Mouse (Mus musculus) midbrain, embryonic 15.5 days (tissue): ENCODE measurements around the gene Csad. TPM values are rescaled to one million over a fixed set of nuclear protein-coding genes. Genes with fewer than 3 reads are reported as not detected.

ENCODE experiments used
- ATAC-seq: fragments of 200-750 bp; cut with Nextera tagmentation; replicated peaks from 2 replicates; pipeline ENCODE4 v1.8.0; 2017; ENCODE audit warnings: moderate TSS enrichment
- H3K27ac ChIP-seq: fragments of 300-500 bp; sonication (generic); 2 replicates; pipeline ENCODE4 v1.5.1; 2015; ENCODE audit warnings: mild to moderate bottlenecking, inconsistent platforms
- H3K27me3 ChIP-seq: fragments of 300-500 bp; sonication (generic); replicated peaks from 2 replicates; pipeline ENCODE4 v1.6.1; 2015; ENCODE audit warnings: inconsistent platforms
- H3K36me3 ChIP-seq: fragments of 300-500 bp; sonication (generic); replicated peaks from 2 replicates; pipeline ENCODE4 v1.6.1; 2015; ENCODE audit warnings: inconsistent platforms
- H3K4me1 ChIP-seq: fragments of 300-500 bp; sonication (generic); 2 replicates; pipeline ENCODE4 v1.6.1; 2015; ENCODE audit warnings: inconsistent platforms
- H3K4me2 ChIP-seq: fragments of 300-500 bp; sonication (generic); 2 replicates; pipeline ENCODE4 v1.6.1; 2015; ENCODE audit warnings: inconsistent platforms, mild to moderate bottlenecking, moderate library complexity
- H3K4me3 ChIP-seq: fragments of 300-500 bp; sonication (generic); 2 replicates; pipeline ENCODE4 v1.5.1; 2015; ENCODE audit warnings: mild to moderate bottlenecking, inconsistent platforms
- H3K9ac ChIP-seq: fragments of 300-500 bp; sonication (generic); 2 replicates; pipeline ENCODE4 v1.6.1; 2015; ENCODE audit warnings: mild to moderate bottlenecking, inconsistent platforms
- H3K9me3 ChIP-seq: fragments of 300-500 bp; sonication (generic); 2 replicates; pipeline ENCODE4 v1.6.1; 2016; ENCODE audit warnings: inconsistent platforms
- WGBS: fragments of 180-500 bp; shearing (Covaris S2); methylation state at CpG from one replicate; pipeline ENCODE4 v1.1.7; 2015; ENCODE audit warnings: mixed read lengths; 5-methylcytosine and 5-hydroxymethylcytosine counted together
- polyA plus RNA-seq: library from polyadenylated mRNA; unstranded; fragments of >200 nt; fragmentation: Nextera tagmentation; extraction: Ambion mirVana; gene quantifications from 2 replicates; pipeline ENCODE4 v1.2.1, GENCODE M21; 2015

The Csad gene
- polyA plus RNA-seq, 1 experiment from 2014 or later, result 39.4 TPM

GRCm38 (mm10) chr15:102191699-102192098 is 12.8 kb downstream of the Csad start:
- H3K9ac ChIP-seq, result no peak overlapping the region
- H3K27ac ChIP-seq, result no peak overlapping the region
- H3K4me2 ChIP-seq, result no peak overlapping the region
- H3K27me3 ChIP-seq, result no peaks in the 10 kb centered on the region
- no peaks in the 10 kb centered on the region for H3K4me1 ChIP-seq
- no peak for ATAC-seq
- H3K4me3 ChIP-seq, result no peak overlapping the region
- no peaks in the 10 kb centered on the region for H3K9me3 ChIP-seq
- WGBS, result 76% methylated on average over 7 of the region's 7 CpGs
- H3K36me3 ChIP-seq, result no peaks in the 10 kb centered on the region

- H3K9ac ChIP-seq, result no peak overlapping the region
- H3K4me1 ChIP-seq, result no peaks in the 10 kb centered on the region
- H3K36me3 ChIP-seq, result no peaks in the 10 kb centered on the region
- H3K4me2 ChIP-seq, result no peak overlapping the region
- H3K27me3 ChIP-seq, result no peaks in the 10 kb centered on the region
- H3K9me3 ChIP-seq, result no peaks in the 10 kb centered on the region
- no peak overlapping the region for H3K27ac ChIP-seq
- 55% methylated on average over 6 of the region's 6 CpGs for WGBS
- H3K4me3 ChIP-seq, result no peak overlapping the region
- no peak for ATAC-seq
These were observed 15.6 kb downstream of the Csad start for GRCm38 (mm10) chr15:102188883-102189282.

- Histone ChIP-seq H3K9ac (no peak overlapping the region), H3K4me2 (no peak overlapping the region)
- 91% methylated on average over 10 of the region's 10 CpGs for WGBS
These were observed 16.4 kb downstream of the Csad start for GRCm38 (mm10) chr15:102188096-102188495.

GRCm38 (mm10) chr15:102186239-102186638 is 18.3 kb downstream of the Csad start:
- Histone ChIP-seq H3K4me3 (no peak overlapping the region), H3K9me3 (no peaks in the 10 kb centered on the region), H3K27ac (no peak overlapping the region), H3K27me3 (no peaks in the 10 kb centered on the region), H3K9ac (no peak overlapping the region), H3K4me2 (no peak overlapping the region), H3K4me1 (no peaks in the 10 kb centered on the region), H3K36me3 (no peaks in the 10 kb centered on the region)
- no peak for ATAC-seq
- 90% methylated on average over 11 of the region's 11 CpGs for WGBS

More at GRCm38 (mm10) chr15:102188096-102188495, 16.4 kb downstream of the Csad start:
- Histone ChIP-seq H3K4me3 (no peak overlapping the region), H3K9me3 (no peaks in the 10 kb centered on the region), H3K36me3 (no peaks in the 10 kb centered on the region), H3K27me3 (no peaks in the 10 kb centered on the region), H3K4me1 (no peaks in the 10 kb centered on the region), H3K27ac (no peak overlapping the region)
- ATAC-seq, result no peak

GRCm38 (mm10) chr15:102183076-102183475 is 21.4 kb downstream of the Csad start:
- H3K27me3 ChIP-seq, result no peaks in the 10 kb centered on the region
- H3K27ac ChIP-seq, result no peak overlapping the region
- H3K9ac ChIP-seq, result no peak overlapping the region
- H3K9me3 ChIP-seq, result no peaks in the 10 kb centered on the region
- H3K4me1 ChIP-seq, result no peaks in the 10 kb centered on the region
- H3K4me3 ChIP-seq, result no peak overlapping the region
- ATAC-seq, result no peak
- WGBS, result 77% methylated on average over 3 of the region's 3 CpGs
- H3K4me2 ChIP-seq, result no peak overlapping the region
- H3K36me3 ChIP-seq, result no peaks in the 10 kb centered on the region

- Histone ChIP-seq H3K4me3 (no peak overlapping the region), H3K27ac (no peak overlapping the region), H3K4me1 (no peaks in the 10 kb centered on the region), H3K4me2 (no peak overlapping the region), H3K36me3 (no peaks in the 10 kb centered on the region), H3K9ac (no peak overlapping the region), H3K9me3 (no peaks in the 10 kb centered on the region), H3K27me3 (no peaks in the 10 kb centered on the region)
- no peak for ATAC-seq
- WGBS, result 88% methylated on average over 14 of the region's 14 CpGs
These were observed 24.6 kb downstream of the Csad start for GRCm38 (mm10) chr15:102179924-102180323.

GRCm38 (mm10) chr15:102179106-102179505 is 25.4 kb downstream of the Csad start:
- WGBS, result 78% methylated on average over 9 of the region's 9 CpGs
- H3K4me2 ChIP-seq, result no peak overlapping the region
- H3K9ac ChIP-seq, result no peak overlapping the region
- H3K9me3 ChIP-seq, result no peaks in the 10 kb centered on the region
- no peak overlapping the region for H3K27ac ChIP-seq
- H3K36me3 ChIP-seq, result no peaks in the 10 kb centered on the region
- no peaks in the 10 kb centered on the region for H3K4me1 ChIP-seq
- no peak overlapping the region for H3K4me3 ChIP-seq
- H3K27me3 ChIP-seq, result no peaks in the 10 kb centered on the region
- no peak for ATAC-seq

GRCm38 (mm10) chr15:102178279-102178678 is 26.2 kb downstream of the Csad start:
- Histone ChIP-seq H3K27ac (no peak overlapping the region), H3K4me3 (no peak overlapping the region), H3K9me3 (no peaks in the 10 kb centered on the region), H3K4me1 (no peaks in the 10 kb centered on the region), H3K27me3 (no peaks in the 10 kb centered on the region), H3K36me3 (no peaks in the 10 kb centered on the region), H3K4me2 (no peak overlapping the region), H3K9ac (no peak overlapping the region)
- 24% methylated on average over 3 of the region's 6 CpGs for WGBS
- no peak for ATAC-seq

GRCm38 (mm10) chr15:102177417-102177816 is 27.1 kb downstream of the Csad start:
- WGBS, result 82% methylated on average over 8 of the region's 8 CpGs
- no peak overlapping the region for H3K4me2 ChIP-seq
- ATAC-seq, result no peak
- no peak overlapping the region for H3K9ac ChIP-seq
- H3K9me3 ChIP-seq, result no peaks in the 10 kb centered on the region
- no peak overlapping the region for H3K27ac ChIP-seq
- H3K4me3 ChIP-seq, result no peak overlapping the region
- no peaks in the 10 kb centered on the region for H3K27me3 ChIP-seq
- H3K4me1 ChIP-seq, result no peaks in the 10 kb centered on the region
- H3K36me3 ChIP-seq, result no peaks in the 10 kb centered on the region

- 92% methylated on average over 7 of the region's 7 CpGs for WGBS
- H3K27me3 ChIP-seq, result no peaks in the 10 kb centered on the region
- no peaks in the 10 kb centered on the region for H3K36me3 ChIP-seq
- H3K27ac ChIP-seq, result no peak overlapping the region
- no peaks in the 10 kb centered on the region for H3K4me1 ChIP-seq
- no peak overlapping the region for H3K9ac ChIP-seq
- H3K4me3 ChIP-seq, result no peak overlapping the region
- no peak overlapping the region for H3K4me2 ChIP-seq
- H3K9me3 ChIP-seq, result no peaks in the 10 kb centered on the region
- ATAC-seq, result no peak
These were observed 27.8 kb downstream of the Csad start for GRCm38 (mm10) chr15:102176571-102177316.

- Histone ChIP-seq H3K36me3 (no peaks in the 10 kb centered on the region), H3K4me1 (no peaks in the 10 kb centered on the region)
- ATAC-seq, result no peak
These were observed 28.7 kb downstream of the Csad start for GRCm38 (mm10) chr15:102175736-102176319.

GRCm38 (mm10) chr15:102173581-102173980 is 30.9 kb downstream of the Csad start:
- no peak overlapping the region for H3K4me3 ChIP-seq
- no peaks in the 10 kb centered on the region for H3K36me3 ChIP-seq
- H3K27ac ChIP-seq, result no peak overlapping the region
- no peaks in the 10 kb centered on the region for H3K27me3 ChIP-seq
- no peaks in the 10 kb centered on the region for H3K4me1 ChIP-seq
- ATAC-seq, result no peak
- H3K9ac ChIP-seq, result no peak overlapping the region
- WGBS, result 97% methylated on average over 3 of the region's 3 CpGs
- no peaks in the 10 kb centered on the region for H3K9me3 ChIP-seq
- H3K4me2 ChIP-seq, result no peak overlapping the region

More at GRCm38 (mm10) chr15:102175736-102176319, 28.7 kb downstream of the Csad start:
- Histone ChIP-seq H3K27me3 (no peaks in the 10 kb centered on the region), H3K4me3 (no peak overlapping the region), H3K9ac (no peak overlapping the region), H3K27ac (no peak overlapping the region), H3K9me3 (no peaks in the 10 kb centered on the region), H3K4me2 (no peak overlapping the region)
- 87% methylated on average over 16 of the region's 16 CpGs for WGBS

GRCm38 (mm10) chr15:102169064-102169463 is 35.5 kb downstream of the Csad start:
- H3K4me2 ChIP-seq, result no peak overlapping the region
- WGBS, result 70% methylated on average over 2 of the region's 2 CpGs
- no peaks in the 10 kb centered on the region for H3K27me3 ChIP-seq
- no peaks in the 10 kb centered on the region for H3K4me1 ChIP-seq
- no peaks in the 10 kb centered on the region for H3K9me3 ChIP-seq
- no peak for ATAC-seq
- H3K36me3 ChIP-seq, result no peaks in the 10 kb centered on the region
- no peak overlapping the region for H3K27ac ChIP-seq
- H3K4me3 ChIP-seq, result no peak overlapping the region
- H3K9ac ChIP-seq, result no peak overlapping the region
